Mouse (Mus musculus): ENCODE results near the gene Zfp850. TPM values are rescaled to one million over a fixed set of nuclear protein-coding genes. Genes with fewer than 3 reads are reported as not detected.

Gene Zfp850
- 1.1 TPM for polyA plus RNA-seq (2014; fragmentation: Illumina TruSeq; extraction: RNeasy Lipid Tissue Mini Kit (QIAGEN cat#74804); ENCODE audit: insufficient read depth, low read depth, low replicate concordance)

GRCm38 (mm10) chr7:28013549-28014444, at the start of gene Zfp850:
TSS of gene Zfp850 (minus strand) at chr7:28014115.

GRCm38 (mm10) chr7:28049476-28050409, 35.8 kb upstream of the Zfp850 start, which contains the start of gene Psmc4:
TSS of gene Psmc4 (minus strand) at chr7:28050101.

GRCm38 (mm10) chr7:27978683-27979528, 35.0 kb downstream of the Zfp850 start, which contains the start of gene Zfp780b:
TSS of gene Zfp780b (minus strand) at chr7:27979171.

Other genes with a start within 250 kb of the Zfp850 start
- 4.0 TPM for gene Zfp626, start 206.9 kb downstream of the Zfp850 start, polyA plus RNA-seq (2014; fragmentation: Illumina TruSeq; extraction: RNeasy Lipid Tissue Mini Kit (QIAGEN cat#74804); ENCODE audit: insufficient read depth, low read depth, low replicate concordance)
- 2.0 TPM for gene Zfp59, start 175.5 kb downstream of the Zfp850 start, polyA plus RNA-seq (2014; fragmentation: Illumina TruSeq; extraction: RNeasy Lipid Tissue Mini Kit (QIAGEN cat#74804); ENCODE audit: insufficient read depth, low read depth, low replicate concordance)
- gene Zfp607a, start 156.6 kb downstream of the Zfp850 start, polyA plus RNA-seq (2014; fragmentation: Illumina TruSeq; extraction: RNeasy Lipid Tissue Mini Kit (QIAGEN cat#74804); ENCODE audit: insufficient read depth, low read depth, low replicate concordance) = 2.1 TPM
- gene Zfp974, start 84.7 kb downstream of the Zfp850 start, polyA plus RNA-seq (2014; fragmentation: Illumina TruSeq; extraction: RNeasy Lipid Tissue Mini Kit (QIAGEN cat#74804); ENCODE audit: insufficient read depth, low read depth, low replicate concordance) = 3.6 TPM
- 5.0 TPM for gene Zfp780b, start 34.9 kb downstream of the Zfp850 start, polyA plus RNA-seq (2014; fragmentation: Illumina TruSeq; extraction: RNeasy Lipid Tissue Mini Kit (QIAGEN cat#74804); ENCODE audit: insufficient read depth, low read depth, low replicate concordance)
- gene Psmc4, start 36.0 kb upstream of the Zfp850 start, polyA plus RNA-seq (2014; fragmentation: Illumina TruSeq; extraction: RNeasy Lipid Tissue Mini Kit (QIAGEN cat#74804); ENCODE audit: insufficient read depth, low read depth, low replicate concordance) = 88.0 TPM
- gene Fcgbp, start 57.1 kb upstream of the Zfp850 start, polyA plus RNA-seq (2014; fragmentation: Illumina TruSeq; extraction: RNeasy Lipid Tissue Mini Kit (QIAGEN cat#74804); ENCODE audit: insufficient read depth, low read depth, low replicate concordance) = 4.1 TPM
- 0.51 TPM for gene 9530053A07Rik, start 115.4 kb upstream of the Zfp850 start, polyA plus RNA-seq (2014; fragmentation: Illumina TruSeq; extraction: RNeasy Lipid Tissue Mini Kit (QIAGEN cat#74804); ENCODE audit: insufficient read depth, low read depth, low replicate concordance)
- 63.8 TPM for gene Fbl, start 155.6 kb upstream of the Zfp850 start, polyA plus RNA-seq (2014; fragmentation: Illumina TruSeq; extraction: RNeasy Lipid Tissue Mini Kit (QIAGEN cat#74804); ENCODE audit: insufficient read depth, low read depth, low replicate concordance)
- 9.0 TPM for gene Dyrk1b, start 165.4 kb upstream of the Zfp850 start, polyA plus RNA-seq (2014; fragmentation: Illumina TruSeq; extraction: RNeasy Lipid Tissue Mini Kit (QIAGEN cat#74804); ENCODE audit: insufficient read depth, low read depth, low replicate concordance)